Mouse (Mus musculus): ENCODE measurements around the gene Prkra. TPM values are rescaled to one million over a fixed set of nuclear protein-coding genes. Genes with fewer than 3 reads are reported as not detected.

Prkra gene
- polyA plus RNA-seq (2017; shearing (Covaris generic)), result 10 to 100 TPM; 10.6 to 12.0 (median 11.5) TPM

GRCm38 (mm10) chr2:76647883-76648570 is at the start of gene Prkra, which contains the start of gene Pjvk:
Gene Prkra (minus strand): TSS chr2:76648015.
Gene Pjvk (plus strand): TSS chr2:76648476.
- peak; percentile 95 for ATAC-seq

- no peak for ATAC-seq
These were observed 47.5 kb upstream of the Prkra start for GRCm38 (mm10) chr2:76695290-76695689.

DNA sequence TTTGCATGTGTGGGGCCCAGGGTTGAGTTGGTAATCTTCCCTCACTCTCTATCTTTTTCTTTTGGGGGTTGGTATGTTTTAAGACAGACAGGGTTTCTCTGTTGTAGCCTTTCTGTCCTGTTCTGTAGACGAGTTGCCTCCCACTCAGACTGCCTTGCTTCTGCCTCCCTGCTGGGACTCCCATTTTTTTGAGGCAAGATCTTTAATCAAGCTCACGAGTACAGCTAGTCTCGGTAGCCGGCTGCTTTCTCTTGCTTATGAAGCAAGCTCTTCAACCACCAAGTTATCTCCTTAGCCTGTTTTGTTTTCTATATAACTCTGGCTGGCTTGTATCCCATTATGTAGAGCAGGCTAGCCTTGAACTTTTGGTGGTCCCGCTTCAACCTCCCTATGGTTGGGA is 46.0 kb upstream of the Prkra start:
- no peak for ATAC-seq

DNA sequence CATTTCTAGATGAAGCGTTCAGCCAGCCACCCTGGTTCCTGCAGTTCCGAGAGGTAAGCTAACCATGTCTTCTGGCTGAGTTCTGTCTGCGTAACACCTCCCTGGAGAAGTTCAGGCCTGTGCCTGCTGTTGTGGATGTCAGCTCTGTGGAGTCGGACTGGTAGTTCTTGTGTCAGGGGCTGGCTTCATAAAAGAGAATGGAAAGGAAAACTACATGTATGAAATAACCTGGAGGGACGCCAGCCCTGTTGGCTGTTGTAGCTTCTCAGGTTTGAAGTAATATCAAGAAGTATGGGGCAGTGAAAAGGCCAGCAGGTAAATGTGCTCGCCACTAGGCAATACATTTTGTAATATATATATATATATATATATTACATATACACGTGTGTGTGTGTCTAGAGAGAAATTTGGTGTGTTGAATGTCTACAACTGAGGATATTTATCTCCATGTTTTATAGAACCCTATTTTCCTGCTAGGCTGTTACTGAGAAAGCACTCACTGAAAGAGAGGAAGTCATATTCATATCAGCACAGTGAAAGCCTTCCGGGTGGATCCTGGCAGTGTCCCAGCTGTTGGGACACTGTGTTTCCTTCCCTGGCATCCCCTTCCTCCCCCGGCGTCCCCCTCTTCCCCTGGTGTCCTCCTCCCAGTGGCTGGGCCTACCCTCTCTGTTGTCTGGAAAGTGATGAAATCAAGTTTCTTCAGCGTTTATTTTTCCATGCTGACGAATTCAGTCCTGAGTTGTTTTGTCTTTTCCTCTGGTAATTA is 42.8 kb upstream of the Prkra start:
- ATAC-seq, result no peak

GRCm38 (mm10) chr2:76688162-76688561 is 40.3 kb upstream of the Prkra start:
- ATAC-seq, result no peak

DNA sequence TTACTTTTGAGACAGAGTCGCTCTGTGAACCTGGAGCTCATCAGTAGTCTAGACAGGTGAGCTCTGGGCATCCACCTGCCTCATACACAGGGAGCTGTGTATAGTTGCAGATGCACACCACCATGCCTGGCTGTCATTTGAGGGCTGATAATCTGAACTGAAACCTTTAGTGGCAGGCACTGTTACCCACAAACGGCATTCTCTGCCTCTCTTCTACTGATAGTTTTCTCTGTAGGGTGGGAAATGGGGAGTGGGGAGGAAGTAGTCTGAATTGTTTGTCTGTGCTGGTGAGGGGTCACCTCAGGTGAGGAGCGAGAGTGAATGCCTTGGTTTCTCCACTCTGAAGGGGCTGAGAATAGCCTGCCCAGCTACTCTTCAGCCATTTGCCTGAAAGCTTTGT is 39.8 kb upstream of the Prkra start:
- ATAC-seq, result no peak

GRCm38 (mm10) chr2:76686986-76687385 is 39.2 kb upstream of the Prkra start:
- no peak for ATAC-seq

GRCm38 (mm10) chr2:76682301-76682700 is 34.5 kb upstream of the Prkra start:
- no peak for ATAC-seq

DNA sequence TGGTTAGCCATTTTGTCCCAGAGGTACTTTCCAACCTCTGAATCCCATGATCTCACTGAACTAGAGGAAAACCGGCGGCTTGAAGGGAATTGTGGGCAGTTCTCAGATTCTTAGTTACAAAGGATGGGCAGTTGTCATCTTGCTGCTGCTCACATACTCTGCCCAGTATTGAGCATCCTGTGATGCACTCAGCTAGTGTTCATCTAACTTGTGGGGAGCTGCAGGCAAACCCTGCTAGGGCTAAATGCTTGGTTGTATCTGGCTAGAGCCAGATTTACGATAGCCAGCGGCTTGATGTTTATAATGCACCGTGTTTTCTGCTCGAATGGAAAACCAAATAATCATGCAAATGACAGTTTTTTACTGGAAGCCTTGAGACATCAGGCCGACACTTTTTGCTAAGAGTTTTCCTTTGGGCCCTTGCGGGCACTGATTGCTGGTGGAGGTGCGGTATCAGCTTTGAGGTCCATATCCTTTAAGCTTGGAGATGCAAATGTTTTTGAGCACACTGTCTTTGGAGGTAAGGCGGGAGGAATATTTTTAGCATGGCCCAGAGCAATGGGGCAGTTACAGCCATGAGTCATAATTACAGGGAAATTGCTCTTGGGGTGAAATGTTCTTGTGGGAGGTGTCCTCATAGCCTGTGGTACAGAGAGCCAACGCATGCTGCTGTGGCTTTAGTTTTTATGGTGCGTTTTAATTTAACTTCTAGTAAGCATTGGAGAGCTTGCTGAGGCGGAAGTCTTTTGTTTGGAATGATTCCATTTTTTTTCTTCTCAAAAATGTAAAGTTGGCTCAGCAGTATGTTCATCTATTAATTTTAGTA is 28.8 kb upstream of the Prkra start:
- no peak for ATAC-seq

DNA sequence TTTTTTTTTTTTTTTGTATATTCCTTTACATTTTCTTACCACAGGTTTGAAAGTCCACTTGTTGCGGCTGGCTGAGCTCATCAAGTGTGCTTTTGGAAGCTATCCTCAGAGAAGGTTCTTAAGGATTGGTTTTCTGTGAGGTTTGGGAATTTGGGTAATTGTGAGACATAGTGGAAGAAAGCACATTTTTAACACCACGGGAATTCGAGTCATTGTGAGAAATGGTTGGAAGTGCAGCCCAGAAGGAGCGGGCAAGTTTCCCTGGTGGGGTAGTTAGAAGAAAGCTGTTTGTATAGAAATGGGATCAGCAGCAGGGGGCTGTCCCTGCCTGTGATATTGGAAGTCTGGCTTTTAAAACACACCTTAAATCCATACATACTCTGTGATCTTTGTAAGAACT is 28.1 kb upstream of the Prkra start:
- ATAC-seq, result no peak

DNA sequence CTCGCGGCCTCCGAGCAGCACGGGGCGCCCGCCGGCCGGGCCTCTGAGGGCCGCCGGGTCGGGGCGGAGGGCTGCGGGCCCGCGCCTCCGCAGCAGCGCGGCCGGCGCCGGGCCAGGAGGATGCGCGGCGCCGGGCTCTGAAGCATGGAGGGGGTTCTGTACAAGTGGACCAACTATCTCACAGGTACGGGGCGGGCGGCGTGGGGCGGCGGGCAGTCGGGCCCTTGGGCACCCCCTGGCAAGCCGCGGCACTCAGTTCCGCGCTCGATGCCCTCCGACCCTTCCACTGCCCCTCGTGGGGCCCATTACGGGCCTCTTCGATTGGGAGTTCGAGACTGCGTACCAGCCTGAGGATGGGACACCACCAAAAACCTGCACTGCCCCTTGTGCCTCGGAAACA is 27.6 kb upstream of the Prkra start:
- ATAC-seq, result peak; percentile 3

- ATAC-seq, result peak; percentile 60
These were observed 27.1 kb upstream of the Prkra start, which contains the start of gene Plekha3 for GRCm38 (mm10) chr2:76674725-76675427. Gene Plekha3 (plus strand): TSS chr2:76675281.

GRCm38 (mm10) chr2:76673472-76674081 is 25.8 kb upstream of the Prkra start:
- ATAC-seq, result peak; percentile 33

DNA sequence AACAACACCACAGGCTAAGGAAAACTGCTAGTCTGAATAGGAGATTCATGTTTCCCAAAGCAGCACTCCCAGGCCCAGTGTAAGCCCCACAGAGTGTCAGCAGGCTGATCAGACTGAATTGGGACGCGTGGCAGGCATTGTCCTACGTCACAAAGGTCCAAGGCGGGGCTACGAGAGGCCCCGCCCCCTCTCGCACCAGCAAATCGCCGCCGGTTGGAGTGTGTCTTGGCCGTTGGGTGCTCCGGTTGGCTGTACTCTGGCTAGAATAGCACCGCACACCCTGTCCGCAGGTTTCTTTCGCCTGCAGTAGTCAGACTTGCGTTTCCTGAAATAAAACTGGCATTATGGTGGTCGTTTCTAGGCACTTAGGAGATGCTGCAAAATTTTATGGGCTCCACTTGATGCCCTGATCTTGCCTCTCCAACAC is 25.2 kb upstream of the Prkra start, which contains the start of gene Fkbp7:
Gene Fkbp7 (minus strand): TSS at position 151 of the 427 bp plus-strand sequence.
- peak; percentile 85 for ATAC-seq

- no peak for ATAC-seq
These were observed 24.4 kb upstream of the Prkra start for GRCm38 (mm10) chr2:76672134-76672745.

DNA sequence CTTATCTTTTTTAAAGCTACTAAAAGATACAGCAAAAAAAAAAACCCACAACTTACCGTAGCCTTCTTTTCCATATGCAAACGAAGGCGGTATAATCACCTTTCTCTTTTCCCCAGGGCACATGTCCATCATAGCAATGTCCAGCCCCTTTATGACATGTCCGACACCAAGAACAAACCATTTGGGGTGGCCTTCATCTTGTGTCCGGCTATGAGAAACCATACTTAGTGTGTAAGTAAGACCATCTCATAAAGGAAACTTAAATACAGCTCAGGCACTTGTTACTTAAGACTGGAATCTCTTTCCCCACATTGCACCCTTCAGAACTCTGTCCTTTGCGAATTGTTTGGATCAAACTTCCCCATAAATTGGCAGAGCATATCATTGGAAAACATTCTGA is 23.8 kb upstream of the Prkra start:
- no peak for ATAC-seq

GRCm38 (mm10) chr2:76667200-76667599 is 19.4 kb upstream of the Prkra start:
- no peak for ATAC-seq

GRCm38 (mm10) chr2:76665531-76665930 is 17.7 kb upstream of the Prkra start:
- ATAC-seq, result no peak

- ATAC-seq, result no peak
These were observed 11.6 kb upstream of the Prkra start for GRCm38 (mm10) chr2:76659419-76659818.

GRCm38 (mm10) chr2:76658551-76658950 is 10.7 kb upstream of the Prkra start:
- no peak for ATAC-seq

- ATAC-seq, result no peak
These were observed 8.2 kb upstream of the Prkra start for GRCm38 (mm10) chr2:76655982-76656381.
